In the genomic region with DNA sequence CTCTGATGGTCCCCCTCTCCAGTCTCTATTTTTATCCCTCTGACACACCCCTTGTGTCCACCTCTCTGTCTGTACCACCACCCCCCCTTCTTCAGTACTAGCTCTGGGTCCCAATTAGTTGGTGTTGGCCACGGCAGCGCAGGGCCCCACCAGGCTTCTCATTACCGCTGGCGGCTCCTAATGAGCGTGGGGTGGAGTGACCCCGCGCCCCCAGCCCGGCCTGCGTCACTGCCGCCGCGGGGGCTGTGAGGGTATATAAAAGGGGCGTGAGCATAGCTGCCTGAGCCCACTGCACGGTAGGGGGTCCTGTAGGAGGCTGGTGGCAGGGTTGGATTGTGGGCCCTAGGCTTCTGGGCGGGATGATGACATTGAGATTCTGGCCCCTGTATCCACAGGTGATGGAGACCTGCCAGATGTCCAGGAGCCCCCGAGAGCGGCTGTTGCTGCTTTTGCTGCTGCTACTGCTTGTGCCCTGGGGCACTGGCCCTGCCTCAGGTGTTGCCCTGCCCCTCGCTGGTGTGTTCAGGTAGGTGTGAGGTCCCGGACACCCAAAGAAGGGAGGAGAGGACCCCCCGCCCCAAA, we compare ENCODE assay signal across 9 mouse cellular contexts. TPM values are rescaled to one million over a fixed set of nuclear protein-coding genes. Genes with fewer than 3 reads are reported as not detected.
DNase-seq lines count a peak whose midpoint lies in the region; ATAC-seq and TF ChIP-seq lines count a peak whose summit lies in the region.
"Had no signal": no experiment of that assay in that cellular context is flagged by ENCODE, and none has a peak within 500 bp of the region (broad histone marks: within the 10 kb centered on the region; RNA-seq: fewer than 3 reads in every experiment).

A gene (plus strand): TSS at position 100 of the 582 bp plus-strand sequence.

- no peak for ATAC-seq in heart, embryonic 14.5 days (ENCODE audit: insufficient number of reproducible peaks, insufficient read depth, low FRiP score, low read depth)
- no peak for ATAC-seq in embryonic facial prominence, embryonic 12.5 days (ENCODE audit: insufficient number of reproducible peaks, insufficient read depth, low FRiP score, low TSS enrichment)
- no peak for ATAC-seq in hindbrain, postnatal 0 days
- no peak for ATAC-seq in midbrain, embryonic 15.5 days (replicated peaks)

- H3K9me3 ChIP-seq in heart, embryonic 14.5 days (ENCODE audit: control insufficient read depth, low read length) = no peaks in the 10 kb centered on the region
- no peaks in the 10 kb centered on the region for H3K9me3 ChIP-seq in embryonic facial prominence, embryonic 12.5 days
- H3K9me3 ChIP-seq in hindbrain, postnatal 0 days (ENCODE audit: low read length) = no peaks in the 10 kb centered on the region
- no peaks in the 10 kb centered on the region for H3K9me3 ChIP-seq in midbrain, embryonic 15.5 days

- WGBS in heart, embryonic 14.5 days = 20% methylated on average over 20 of the region's 20 CpGs
- 16% methylated on average over 19 of the region's 20 CpGs for WGBS in embryonic facial prominence, embryonic 12.5 days
- 24% methylated on average over 20 of the region's 20 CpGs for WGBS in hindbrain, postnatal 0 days
- 18% methylated on average over 20 of the region's 20 CpGs for WGBS in midbrain, embryonic 15.5 days

- peaks cover 5 to 24% of the 10 kb centered on the region in 2 experiments; a peak in 3 of 4 replicates for H3K4me1 ChIP-seq in heart, embryonic 14.5 days (ENCODE audit: control insufficient read depth in 2 of 2, insufficient read depth in 2 of 2, low read length in 2 of 2)
- H3K4me1 ChIP-seq in embryonic facial prominence, embryonic 12.5 days = peaks cover 7% of the 10 kb centered on the region; the same call in 1 of the 2 replicates
- H3K4me1 ChIP-seq in hindbrain, postnatal 0 days (ENCODE audit: insufficient read depth, low read length) = no peaks in the 10 kb centered on the region
- peaks cover 30% of the 10 kb centered on the region for H3K4me1 ChIP-seq in midbrain, embryonic 15.5 days

- DNase-seq in heart, postnatal 25 days (ENCODE audit: low spot score) = no peak
- DNase-seq in hindbrain, postnatal 0 days (ENCODE audit: low spot score) = no peak
- DNase-seq in yolk sac, embryonic 10.5 days (ENCODE audit: low spot score) = no peak
- no peak for DNase-seq in frontal cortex, postnatal 25 days (ENCODE audit: low spot score in 2 of 2)
- no peak for DNase-seq in right cerebral cortex, postnatal 25 days

- peaks cover 100% of the 10 kb centered on the region for H3K27me3 ChIP-seq in heart, embryonic 14.5 days (ENCODE audit: control insufficient read depth, insufficient read depth, low read length)
- H3K27me3 ChIP-seq in embryonic facial prominence, embryonic 12.5 days = peaks cover 96% of the 10 kb centered on the region
- H3K27me3 ChIP-seq in hindbrain, postnatal 0 days (ENCODE audit: insufficient read depth, low read length) = peaks cover 85% of the 10 kb centered on the region
- H3K27me3 ChIP-seq in midbrain, embryonic 15.5 days (replicated peaks) = peaks cover 96% of the 10 kb centered on the region

- H3K4me2 ChIP-seq in heart, embryonic 14.5 days (ENCODE audit: low read length) = peak within 1 kb of the TSS; percentile 63
- H3K4me2 ChIP-seq in embryonic facial prominence, embryonic 12.5 days (replicated peaks) = no peak within 1 kb of the TSS
- H3K4me2 ChIP-seq in hindbrain, postnatal 0 days (ENCODE audit: low read depth, low read length) = peak within 1 kb of the TSS; percentile 55
- peak within 1 kb of the TSS; percentile 62 for H3K4me2 ChIP-seq in midbrain, embryonic 15.5 days

- H3K9ac ChIP-seq in heart, embryonic 14.5 days (ENCODE audit: low read length) = no peak within 1 kb of the TSS; the same call in 1 of the 2 replicates
- no peak within 1 kb of the TSS for H3K9ac ChIP-seq in embryonic facial prominence, embryonic 12.5 days
- H3K9ac ChIP-seq in hindbrain, postnatal 0 days (replicated peaks; ENCODE audit: low read length) = no peak within 1 kb of the TSS
- H3K9ac ChIP-seq in midbrain, embryonic 15.5 days = peak within 1 kb of the TSS; percentile 2; the same call in 1 of the 2 replicates

- peak within 1 kb of the TSS in 1 of 2 experiments; percentile 26; a peak in 2 of 4 replicates for H3K4me3 ChIP-seq in heart, embryonic 14.5 days (ENCODE audit: control insufficient read depth in 1 of 2, insufficient read depth in 1 of 2, low read depth in 1 of 2, low read length in 2 of 2)
- peak within 1 kb of the TSS; percentile 4; the same call in 1 of the 2 replicates for H3K4me3 ChIP-seq in embryonic facial prominence, embryonic 12.5 days
- H3K4me3 ChIP-seq in hindbrain, postnatal 0 days (ENCODE audit: low read length) = peak within 1 kb of the TSS; percentile 31
- peak within 1 kb of the TSS; percentile 37 for H3K4me3 ChIP-seq in midbrain, embryonic 15.5 days

- no peak for TF ChIP-seq CTCF in hindbrain, postnatal 0 days (IDR thresholded peaks at IDR 0.05; ENCODE audit: low read depth)

- intact Hi-C loops in heart, postnatal 25 days (cut with DNase I) = no loop called here

- no peaks in the 10 kb centered on the region for H3K36me3 ChIP-seq in heart, embryonic 14.5 days (ENCODE audit: control insufficient read depth, insufficient read depth, low read length)
- H3K36me3 ChIP-seq in embryonic facial prominence, embryonic 12.5 days = no peaks in the 10 kb centered on the region
- H3K36me3 ChIP-seq in hindbrain, postnatal 0 days (ENCODE audit: insufficient read depth, low read length) = no peaks in the 10 kb centered on the region
- no peaks in the 10 kb centered on the region for H3K36me3 ChIP-seq in midbrain, embryonic 15.5 days (replicated peaks)

- no peak within 1 kb of the TSS for H3K27ac ChIP-seq in heart, embryonic 14.5 days (replicated peaks in 1 of 2; ENCODE audit: control insufficient read depth in 1 of 2, insufficient read depth in 1 of 2, low read depth in 2 of 2, low read length in 2 of 2)
- H3K27ac ChIP-seq in embryonic facial prominence, embryonic 12.5 days = no peak within 1 kb of the TSS
- no peak within 1 kb of the TSS for H3K27ac ChIP-seq in hindbrain, postnatal 0 days
- no peak within 1 kb of the TSS for H3K27ac ChIP-seq in midbrain, embryonic 15.5 days

RNA-seq across cellular contexts. Expression of the gene that starts here (rescaled TPM):
- 0.61 TPM in 1 of 2 replicates, not detected in the other for polyA plus RNA-seq in heart, embryonic 14.5 days (2014; fragmentation: Nextera tagmentation; extraction: Ambion mirVana)
- total RNA-seq in heart, postnatal 25 days (2021) = not detected
- not detected in 2 replicates for polyA plus RNA-seq in embryonic facial prominence, embryonic 12.5 days (2016; fragmentation: Nextera tagmentation; extraction: Ambion mirVana)
- total RNA-seq in hindbrain, postnatal 0 days (2014; rRNA removed) = not detected in 2 replicates
- polyA plus RNA-seq in hindbrain, postnatal 0 days (2015; fragmentation: Nextera tagmentation; extraction: Ambion mirVana) = 1.1 and 2.1 TPM in 2 replicates
- polyA plus RNA-seq in midbrain, embryonic 15.5 days (2015; fragmentation: Nextera tagmentation; extraction: Ambion mirVana) = 0.68 and 0.93 TPM in 2 replicates
- total RNA-seq: left cerebral cortex, adult 18-20 months had no signal
